Mouse (Mus musculus) stomach, postnatal 0 days (tissue): ENCODE data around the gene Traf5. TPM values are rescaled to one million over a fixed set of nuclear protein-coding genes. Genes with fewer than 3 reads are reported as not detected.

ENCODE experiments used
- ATAC-seq: fragments of 200-750 bp; cut with Nextera tagmentation; 2 replicates; pipeline ENCODE4 v1.8.0; 2017; ENCODE audit not compliant: low FRiP score, low TSS enrichment
- DNase-seq: peaks from one replicate; pipeline ENCODE4 v3.0.0-alpha.2; 2016; ENCODE audit warnings: low spot score
- H3K27ac ChIP-seq: fragments of 300-500 bp; sonication (generic); replicated peaks from 2 replicates; pipeline ENCODE4 v1.5.1; 2014; ENCODE audit warnings: mild to moderate bottlenecking, control low read depth
- H3K27me3 ChIP-seq: fragments of 300-500 bp; sonication (generic); 2 replicates; pipeline ENCODE4 v1.6.1; 2014; ENCODE audit warnings: low read length; ENCODE audit not compliant: control insufficient read depth, insufficient read depth
- H3K36me3 ChIP-seq: fragments of 300-500 bp; sonication (generic); 2 replicates; pipeline ENCODE4 v1.6.1; 2014; ENCODE audit warnings: low read length, mixed read lengths; ENCODE audit not compliant: control insufficient read depth, insufficient read depth
- H3K4me1 ChIP-seq: fragments of 300-500 bp; sonication (generic); replicated peaks from 2 replicates; pipeline ENCODE4 v1.6.1; 2014; ENCODE audit warnings: antibody characterized with exemption; ENCODE audit not compliant: control insufficient read depth, insufficient read depth
- H3K4me2 ChIP-seq: fragments of 300-500 bp; sonication (generic); replicated peaks from 2 replicates; pipeline ENCODE4 v1.6.1; 2014; ENCODE audit warnings: low read depth, mild to moderate bottlenecking, control low read depth, moderate library complexity
- H3K4me3 ChIP-seq: fragments of 300-500 bp; sonication (generic); 2 replicates; pipeline ENCODE4 v1.5.1; 2014; ENCODE audit warnings: low read depth, low read length, control low read depth
- H3K9ac ChIP-seq: fragments of 300-500 bp; sonication (generic); 2 replicates; pipeline ENCODE4 v1.6.1; 2014; ENCODE audit warnings: mild to moderate bottlenecking, low read length, control low read depth, mixed read lengths
- H3K9me3 ChIP-seq: fragments of 300-500 bp; sonication (generic); 2 replicates; pipeline ENCODE4 v1.6.1; 2016; ENCODE audit warnings: low read length; ENCODE audit not compliant: control insufficient read depth
- CTCF ChIP-seq: IDR thresholded peaks from 2 replicates; pipeline ENCODE4 v1.5.1; 2016; ENCODE audit warnings: antibody characterized with exemption, low read depth, mild to moderate bottlenecking, moderate library complexity
- EP300 ChIP-seq: optimal IDR thresholded peaks from 2 replicates; pipeline ENCODE3; 2016; ENCODE audit warnings: antibody characterized with exemption
- WGBS: fragments of 180-500 bp; shearing (Covaris S2); extraction: QIAGEN DNeasy Blood & Tissue Kit; methylation state at CpG from one replicate; pipeline ENCODE4 v1.1.7; 2014; 5-methylcytosine and 5-hydroxymethylcytosine counted together
- microRNA-seq: library from miRNA; unstranded; fragments of <30 nt; microRNA quantifications from one replicate; pipeline ENCODE4, GENCODE M21; 2016
- polyA plus RNA-seq: library from polyadenylated mRNA; unstranded; fragments of >200 nt; fragmentation: Nextera tagmentation; extraction: Ambion mirVana; gene quantifications from 2 replicates; pipeline ENCODE4 v1.2.1, GENCODE M21; 2015

Gene Traf5
- polyA plus RNA-seq, 1 experiment from 2014 or later = 17.7 TPM

GRCm38 (mm10) chr1:191956261-191956660, 136.1 kb downstream of the Traf5 start:
- Histone ChIP-seq H3K9me3 (no peaks in the 10 kb centered on the region), H3K4me2 (no peak overlapping the region), H3K4me3 (no peak overlapping the region), H3K27me3 (no peaks in the 10 kb centered on the region), H3K9ac (no peak overlapping the region), H3K27ac (peak overlapping the region; percentile 61; the same call in 1 of the 2 replicates), H3K4me1 (no peaks in the 10 kb centered on the region), H3K36me3 (no peaks in the 10 kb centered on the region)
- DNase-seq (no peak), ATAC-seq (peak; percentile 41; the same call in 1 of the 2 replicates)
- TF ChIP-seq EP300 (no peak), CTCF (no peak)
- 64% methylated on average over 3 of the region's 3 CpGs for WGBS

GRCm38 (mm10) chr1:191955101-191955500, 137.3 kb downstream of the Traf5 start:
- no peak for DNase-seq
- no peak for TF ChIP-seq CTCF
- no peak for TF ChIP-seq EP300
- H3K27ac ChIP-seq = no peak overlapping the region; the same call in 1 of the 2 replicates
- H3K9me3 ChIP-seq = no peaks in the 10 kb centered on the region
- 68% methylated on average over 3 of the region's 3 CpGs for WGBS
- no peak overlapping the region for H3K4me3 ChIP-seq
- H3K9ac ChIP-seq = no peak overlapping the region
- no peaks in the 10 kb centered on the region for H3K27me3 ChIP-seq
- H3K4me2 ChIP-seq = no peak overlapping the region
- no peaks in the 10 kb centered on the region for H3K4me1 ChIP-seq
- no peaks in the 10 kb centered on the region for H3K36me3 ChIP-seq
- ATAC-seq = no peak

- no peak for DNase-seq
- Histone ChIP-seq H3K4me1 (no peaks in the 10 kb centered on the region), H3K4me3 (no peak overlapping the region), H3K36me3 (no peaks in the 10 kb centered on the region), H3K9ac (no peak overlapping the region), H3K27ac (no peak overlapping the region), H3K4me2 (no peak overlapping the region), H3K9me3 (no peaks in the 10 kb centered on the region), H3K27me3 (no peaks in the 10 kb centered on the region)
- no peak for TF ChIP-seq CTCF
- TF ChIP-seq EP300 = no peak
- 79% methylated on average over 11 of the region's 11 CpGs for WGBS
- no peak for ATAC-seq
These were observed 139.5 kb downstream of the Traf5 start for GRCm38 (mm10) chr1:191952733-191953335.

GRCm38 (mm10) chr1:191950611-191951010, 141.7 kb downstream of the Traf5 start:
- H3K4me1 ChIP-seq = 0 out of 2 replicates have a peak, but pooled peaks cover 2% of the 10 kb centered on the region
- H3K27ac ChIP-seq = no peak overlapping the region
- no peak for DNase-seq
- WGBS = 64% methylated on average over 2 of the region's 2 CpGs
- H3K27me3 ChIP-seq = no peaks in the 10 kb centered on the region
- TF ChIP-seq CTCF (no peak), EP300 (no peak)
- H3K4me3 ChIP-seq = no peak overlapping the region
- no peak for ATAC-seq
- H3K36me3 ChIP-seq = no peaks in the 10 kb centered on the region
- no peak overlapping the region for H3K9ac ChIP-seq
- H3K9me3 ChIP-seq = no peaks in the 10 kb centered on the region
- no peak overlapping the region for H3K4me2 ChIP-seq

GRCm38 (mm10) chr1:191948600-191948999, 143.8 kb downstream of the Traf5 start:
- H3K9ac ChIP-seq = no peak overlapping the region
- no peaks in the 10 kb centered on the region for H3K9me3 ChIP-seq
- DNase-seq (no peak), ATAC-seq (no peak)
- H3K4me1 ChIP-seq = 0 out of 2 replicates have a peak, but pooled peaks cover 2% of the 10 kb centered on the region
- no peaks in the 10 kb centered on the region for H3K27me3 ChIP-seq
- no peaks in the 10 kb centered on the region for H3K36me3 ChIP-seq
- no peak overlapping the region for H3K4me3 ChIP-seq
- H3K27ac ChIP-seq = no peak overlapping the region
- WGBS = 79% methylated on average over 8 of the region's 8 CpGs
- H3K4me2 ChIP-seq = no peak overlapping the region
- TF ChIP-seq EP300 (no peak), CTCF (no peak)

- TF ChIP-seq EP300 (no peak), CTCF (no peak)
- Histone ChIP-seq H3K9ac (no peak overlapping the region), H3K4me2 (no peak overlapping the region), H3K4me1 (0 out of 2 replicates have a peak, but pooled peaks cover 2% of the 10 kb centered on the region), H3K9me3 (no peaks in the 10 kb centered on the region), H3K27me3 (no peaks in the 10 kb centered on the region), H3K4me3 (no peak overlapping the region), H3K36me3 (no peaks in the 10 kb centered on the region), H3K27ac (no peak overlapping the region)
- DNase-seq (no peak), ATAC-seq (no peak)
- WGBS = 71% methylated on average over 8 of the region's 8 CpGs
These were observed 144.6 kb downstream of the Traf5 start for GRCm38 (mm10) chr1:191947796-191948195.

Small RNAs within 50 kb of the gene (microRNA-seq; reads per million reads assigned to microRNA genes)
- not detected for gene Mir3473c

Other genes starting within 250 kb of the Traf5 start
- 5.4 and 5.5 TPM in 2 replicates for gene Slc30a1, start 185.8 kb downstream of the Traf5 start, polyA plus RNA-seq
- 0.12 and 0.18 TPM in 2 replicates for gene Rd3, start 115.2 kb downstream of the Traf5 start, polyA plus RNA-seq
- gene Rcor3, start 45.5 kb upstream of the Traf5 start, polyA plus RNA-seq = 16.5 and 16.9 TPM in 2 replicates
- 0.22 and 0.27 TPM in 2 replicates for gene Kcnh1, start 98.2 kb upstream of the Traf5 start, polyA plus RNA-seq